16 mouse cellular contexts compared by ENCODE assay signal in the genomic region with DNA sequence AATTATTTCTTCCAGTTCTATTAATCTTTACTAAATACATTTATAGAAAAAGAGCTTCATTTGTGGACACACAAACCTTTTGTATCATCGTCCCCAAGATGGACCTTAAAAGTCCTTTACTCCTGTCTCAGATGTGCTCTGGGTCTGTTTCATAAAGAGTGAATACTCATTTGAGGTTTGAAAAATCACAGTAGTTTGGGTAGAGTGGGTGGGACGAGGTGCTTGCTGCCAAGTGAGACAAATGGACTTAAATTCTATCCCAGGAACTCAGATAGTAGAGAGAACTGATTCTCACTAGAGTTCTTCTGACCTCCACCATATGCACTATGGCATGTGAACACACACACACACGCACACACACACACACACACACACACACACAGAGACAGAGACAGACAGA.
"Had no signal": no experiment of that assay in that cellular context is flagged by ENCODE, and none has a peak within 500 bp of the region (broad histone marks: within the 10 kb centered on the region; RNA-seq: fewer than 3 reads in every experiment).

No protein-coding gene starts in this region.

- DNase-seq: retina, postnatal 1 day; right cerebral cortex, adult 18-20 months; right cerebral cortex, postnatal 14 days; right cerebral cortex, postnatal 25 days; right cerebral cortex, postnatal 4 days; spleen, adult 18-20 months; thymus, adult 18-20 months; thymus, adult 2 months; thymus, postnatal 14 days; thymus, postnatal 25 days; thymus, postnatal 36 days; thymus, postnatal 4 days had no signal

- H3K27ac ChIP-seq: neural tube, embryonic 13.5 days; neural tube, embryonic 15.5 days; stomach, embryonic 15.5 days; stomach, postnatal 0 days had no signal

- H3K4me3 ChIP-seq: neural tube, embryonic 13.5 days; neural tube, embryonic 15.5 days; stomach, embryonic 15.5 days had no signal
